Mouse (Mus musculus) thymus, postnatal 10 days (tissue): Measurements from ENCODE around the gene Rtraf.
"Not testable (repeated sequence)": the region's sequence is repeated elsewhere in the genome, so short reads cannot be mapped to it uniquely, and the experiment has no call there.

Source experiments
- DNase-seq, 2 experiments: peaks; one replicate each; pipeline ENCODE4 v3.0.0; 2021; ENCODE audit warnings: low spot score in 2 of 2

Rtraf gene

DNA sequence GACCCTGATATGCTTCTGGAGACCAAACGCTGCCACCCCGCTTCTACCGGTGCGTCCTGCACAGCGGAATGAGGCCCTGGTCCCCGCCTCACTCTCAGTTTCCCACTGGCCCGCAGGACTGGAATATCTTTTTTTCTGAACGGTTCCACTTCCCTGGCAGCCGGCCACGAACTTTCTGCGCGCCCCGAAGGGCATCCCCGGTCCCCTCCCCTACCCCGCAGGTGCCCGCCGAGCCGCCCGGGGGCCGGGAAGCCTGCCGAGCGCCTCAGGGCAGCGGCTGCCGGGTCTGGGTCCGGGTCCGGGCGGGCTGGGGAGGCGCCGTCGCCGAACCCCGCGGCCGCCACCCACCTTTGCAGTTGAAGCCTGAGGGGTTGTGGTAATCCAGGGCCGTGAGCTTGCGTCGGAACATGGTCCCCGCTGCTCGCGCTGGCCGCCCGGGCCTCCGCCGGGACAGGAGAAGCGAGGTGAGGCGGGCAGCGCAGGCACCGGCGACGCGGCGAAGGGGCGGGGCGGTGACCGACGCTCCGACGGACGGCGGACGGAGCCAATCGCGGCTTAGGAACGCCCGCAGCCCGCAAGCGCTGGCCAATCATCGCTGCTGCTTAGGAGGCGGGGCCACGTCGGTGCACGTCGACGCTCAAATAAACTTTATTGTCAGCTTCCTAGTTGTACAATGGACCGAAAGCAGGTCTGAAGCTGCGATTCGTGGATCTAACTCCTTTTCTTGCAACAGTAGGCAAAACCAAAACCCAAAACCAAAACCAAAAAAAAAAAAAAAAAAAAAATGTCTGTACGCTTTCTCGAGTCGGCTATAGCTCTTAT is at the start of gene Rtraf:
Gene Rtraf, minus strand, starts transcription at position 504 of the 822 bp plus-strand sequence.
- DNase-seq: peak; percentile 85 to 93

DNA sequence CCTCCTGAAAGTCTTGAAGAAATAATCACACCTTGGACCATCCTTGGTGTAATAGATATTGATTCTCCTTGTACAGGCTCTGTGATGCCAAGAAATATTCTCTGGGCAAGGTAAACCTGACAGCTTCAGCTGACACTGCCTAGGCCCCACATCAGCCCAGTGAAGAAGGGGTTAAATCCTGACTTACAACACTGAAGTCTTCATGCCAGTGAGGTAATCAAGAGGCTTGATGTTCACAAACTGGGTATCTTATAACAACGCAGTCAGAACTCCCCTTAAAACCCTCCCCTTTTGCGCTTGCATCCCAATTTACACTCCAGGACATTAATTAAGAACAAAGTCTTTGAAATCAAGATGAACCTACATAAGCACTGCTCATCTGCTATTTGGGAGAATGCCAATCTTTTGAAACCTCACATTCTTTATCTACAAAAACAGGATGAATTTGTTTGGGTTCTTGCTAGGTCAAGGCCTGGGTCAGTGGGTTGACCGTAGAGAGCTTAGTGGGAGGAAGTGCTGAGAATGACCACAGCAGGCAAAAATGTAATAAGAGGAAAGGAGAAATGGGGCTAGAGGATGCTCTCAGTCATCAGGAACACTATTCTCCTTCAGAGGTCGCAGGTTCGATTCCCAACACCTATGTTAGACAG is 43.8 kb upstream of the Rtraf start:
- no peak for DNase-seq

DNA sequence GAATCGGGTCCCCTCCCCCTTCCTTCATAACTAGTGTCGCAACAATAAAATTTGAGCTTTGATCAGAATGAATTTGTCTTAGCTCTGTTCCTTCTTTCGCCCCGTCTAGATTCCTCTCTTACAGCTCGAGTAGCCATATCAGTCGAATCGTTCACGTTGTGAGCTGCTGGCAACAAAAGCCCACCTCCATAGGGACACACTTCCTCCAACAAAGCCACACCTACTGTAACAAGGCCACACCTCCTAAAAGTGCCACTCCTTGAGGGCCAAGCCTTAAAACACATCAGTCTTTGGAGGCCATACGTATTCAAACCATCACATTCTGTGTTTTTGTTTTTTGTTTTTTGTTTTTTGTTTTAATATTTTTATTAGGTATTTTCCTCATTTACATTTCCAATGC is 41.5 kb upstream of the Rtraf start:
- DNase-seq: not testable (repeated sequence)

DNA sequence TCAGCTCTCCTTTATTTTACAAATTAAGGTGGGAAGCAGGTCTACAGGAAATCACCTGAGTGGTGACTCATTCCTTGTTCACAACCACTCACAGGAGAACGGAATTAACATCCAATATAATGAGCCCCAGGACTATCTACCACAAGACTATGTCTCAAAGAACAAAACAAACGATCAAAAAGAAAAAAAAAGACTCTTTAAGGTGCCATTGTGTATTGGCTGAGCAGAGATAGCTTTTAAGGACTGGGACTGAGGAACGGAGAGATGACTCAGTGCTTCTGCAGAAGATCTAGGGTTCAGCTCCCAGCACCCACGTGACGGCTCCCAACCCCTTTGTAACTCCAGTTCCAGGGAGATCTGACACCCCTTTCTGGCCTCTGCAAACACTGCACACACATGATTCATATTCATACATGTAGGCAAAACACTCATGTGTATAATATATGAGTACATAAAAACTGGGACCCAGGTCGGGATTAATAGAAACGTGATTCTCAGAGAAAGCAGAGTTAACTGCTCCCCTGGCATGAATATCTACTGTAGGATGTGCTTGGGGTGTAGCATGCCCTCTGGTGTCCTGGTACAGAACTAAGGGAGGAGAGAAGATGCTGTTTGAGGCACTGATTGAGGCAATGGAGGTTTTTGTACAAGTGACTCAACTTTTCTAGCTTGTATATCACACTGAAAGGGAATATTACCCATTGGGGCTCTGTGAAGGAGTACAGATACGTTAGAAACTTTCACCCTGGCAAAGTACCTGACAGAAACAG is 37.9 kb upstream of the Rtraf start:
- DNase-seq: no peak

DNA sequence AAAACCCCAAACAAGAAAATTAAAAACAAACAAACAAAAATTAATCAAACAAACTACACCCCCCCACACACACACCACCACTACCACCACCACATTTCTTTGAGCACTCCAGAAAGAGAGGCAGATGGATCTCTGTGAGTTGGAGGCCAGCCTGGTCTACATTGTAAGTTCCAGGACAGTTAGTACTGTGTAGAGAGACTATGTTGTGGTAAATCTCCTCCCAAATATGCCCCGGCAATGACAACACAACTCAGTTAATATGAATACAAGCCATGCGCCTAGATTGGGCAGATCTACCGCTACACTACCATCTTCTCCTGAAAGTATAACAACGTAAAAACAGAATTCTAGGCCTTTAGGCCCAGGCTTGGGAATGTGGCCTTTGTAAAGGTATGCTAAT is 36.7 kb upstream of the Rtraf start:
- no peak for DNase-seq

DNA sequence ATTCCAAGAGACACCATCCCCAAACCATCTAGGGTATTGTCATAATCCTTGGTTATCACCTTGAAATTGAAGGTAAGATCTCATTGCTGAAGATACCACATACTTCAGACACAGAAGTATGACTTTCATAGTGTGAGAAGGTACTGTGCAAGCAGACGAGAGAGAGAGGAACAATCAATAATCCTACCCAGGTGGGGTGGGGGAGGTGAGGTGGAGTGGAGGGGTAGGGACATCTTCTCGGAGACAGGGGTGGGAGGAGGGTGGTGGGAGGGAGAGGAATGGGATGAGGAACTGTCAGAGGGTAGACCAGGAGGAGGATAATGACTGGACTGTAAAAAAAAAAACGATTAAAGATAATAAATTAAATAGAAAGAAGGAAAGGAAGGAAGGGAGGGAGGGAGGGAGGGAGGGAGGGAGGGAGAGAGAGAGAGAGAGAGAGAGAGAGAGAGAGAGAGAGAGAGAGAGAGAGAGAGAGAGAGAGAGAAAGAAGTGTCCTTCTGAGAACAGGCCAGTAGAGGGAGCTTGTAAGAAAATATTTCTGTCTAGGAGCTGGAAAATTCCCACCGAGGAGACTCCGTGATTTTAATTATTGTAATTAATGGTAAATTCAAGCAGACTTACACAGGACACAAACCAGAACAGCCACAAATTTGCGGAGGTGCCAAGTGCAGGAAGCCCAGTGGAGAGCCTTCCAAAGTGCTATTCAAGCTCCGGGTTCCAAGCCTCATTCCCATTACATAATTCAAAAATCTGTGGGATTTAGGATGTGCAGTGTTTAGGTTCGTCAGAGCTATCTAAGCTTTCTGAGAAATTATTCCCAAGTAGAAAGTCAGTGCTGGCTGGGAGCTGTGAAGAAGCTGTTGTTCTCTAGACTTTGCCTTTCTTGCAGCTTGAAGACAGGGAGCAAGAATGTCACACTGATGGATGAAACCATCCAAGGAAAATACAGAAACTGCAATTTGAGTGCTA is 35.5 kb upstream of the Rtraf start:
- DNase-seq: no peak

DNA sequence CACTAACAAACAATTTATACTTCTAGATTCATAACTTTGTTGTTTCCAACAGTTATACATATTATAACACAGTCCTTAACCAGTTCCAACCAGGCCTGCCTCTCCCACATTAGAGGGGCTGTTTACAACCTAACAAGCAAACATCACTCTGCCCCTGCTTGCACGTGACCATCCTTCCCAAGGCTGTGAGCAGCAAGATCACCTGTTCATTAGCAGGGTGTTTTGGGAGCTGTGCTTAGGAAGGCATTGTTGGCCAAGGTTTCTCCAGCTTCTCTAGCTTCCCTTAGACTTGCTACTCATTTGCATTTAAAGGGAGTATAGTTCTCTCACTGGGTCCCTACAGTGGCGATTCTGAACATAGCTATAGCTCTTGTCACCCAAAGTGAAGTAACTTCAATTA is 34.7 kb upstream of the Rtraf start:
- no peak for DNase-seq

DNA sequence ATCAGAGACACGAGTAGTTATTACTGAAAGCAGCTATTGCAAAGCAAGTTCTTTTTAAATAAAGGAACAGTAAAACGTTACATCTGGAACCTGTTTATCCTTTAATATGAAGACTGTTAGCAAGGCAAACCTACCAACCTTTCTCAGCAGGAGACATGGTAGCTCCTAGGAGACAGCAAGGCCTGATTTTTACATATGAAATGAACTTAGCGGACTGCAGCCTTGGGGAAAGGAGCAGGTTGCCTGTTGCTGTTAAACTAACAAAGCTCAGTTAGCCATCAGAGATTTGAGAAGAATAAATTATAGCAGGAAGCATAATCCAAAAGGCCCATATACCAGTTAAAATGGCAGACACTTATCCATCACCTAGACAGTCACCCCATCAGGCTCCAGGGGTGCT is 29.8 kb upstream of the Rtraf start:
- no peak for DNase-seq

DNA sequence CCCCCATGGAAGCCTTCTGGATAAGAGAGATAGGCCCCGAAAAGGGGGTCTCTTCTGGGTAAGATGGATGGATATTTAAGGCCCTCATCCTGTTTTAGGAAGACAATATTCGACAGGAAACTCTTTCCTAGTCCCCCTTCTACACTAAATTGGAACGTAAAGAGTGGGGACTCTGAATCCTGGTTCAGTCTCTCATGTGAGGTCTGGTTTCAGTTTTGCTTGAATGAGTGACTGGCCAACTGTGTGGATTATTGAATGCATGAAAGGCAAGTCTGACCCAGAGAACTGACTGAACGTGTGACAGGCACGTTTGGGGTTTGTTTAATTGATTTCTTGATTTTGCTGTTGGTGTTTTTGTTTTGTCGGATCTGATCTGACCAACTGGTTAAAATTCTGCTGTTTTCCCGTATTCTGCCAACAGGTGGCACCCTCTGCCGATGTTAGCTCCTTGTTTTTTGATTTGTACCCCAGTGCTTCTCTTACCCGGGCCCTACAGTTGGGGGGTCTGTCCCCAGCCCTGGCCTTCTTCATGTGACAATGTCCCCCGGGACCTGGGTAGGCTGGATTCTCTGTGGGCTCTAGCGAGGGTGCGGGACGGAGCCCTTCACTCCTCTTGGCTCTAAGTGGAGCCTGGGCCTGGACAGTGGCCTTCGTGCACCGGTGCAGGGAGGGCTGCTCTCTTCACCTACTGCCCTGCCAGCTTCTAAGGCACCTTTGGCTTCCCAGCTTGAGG is 16.1 kb upstream of the Rtraf start:
- peak; percentile 22 to 72 for DNase-seq

DNA sequence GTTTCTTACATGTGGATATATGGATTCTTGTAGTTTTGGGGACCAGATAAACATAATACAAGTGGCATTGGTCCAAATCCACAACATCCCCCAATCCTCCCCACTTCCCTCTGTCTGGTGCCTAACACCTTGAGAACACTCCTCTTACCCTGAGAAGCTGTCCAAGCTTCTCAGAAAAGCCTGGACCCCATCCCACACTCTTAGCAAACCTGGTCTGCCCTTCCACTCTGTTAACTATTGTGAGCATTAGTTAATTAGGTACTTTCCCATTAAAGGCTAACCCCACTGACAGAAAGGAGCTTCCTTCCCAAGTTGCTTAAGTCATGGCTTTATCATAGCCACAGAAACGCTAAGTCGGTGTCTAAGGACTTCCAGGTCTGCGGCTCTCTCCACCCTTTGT is 12.7 kb upstream of the Rtraf start:
- DNase-seq: no peak

DNA sequence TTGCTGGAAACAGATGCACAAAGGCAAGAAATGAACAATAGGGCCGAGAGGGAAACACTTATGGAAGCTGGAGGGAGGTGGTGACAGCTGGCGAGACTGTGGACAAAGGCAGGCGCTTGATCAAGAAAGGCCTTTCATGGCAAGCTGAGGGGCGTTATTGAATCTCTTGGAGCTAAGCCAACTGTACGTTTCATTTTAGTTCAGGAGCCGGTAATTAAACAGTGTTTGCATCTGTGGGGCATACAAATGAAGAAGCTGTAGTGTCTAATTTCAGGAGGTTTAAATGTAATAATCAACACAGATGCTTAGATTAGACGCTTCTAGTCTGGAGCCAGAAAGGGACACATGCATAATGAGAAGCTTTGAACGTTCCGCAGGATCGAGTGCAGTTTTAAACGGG is 1.9 kb upstream of the Rtraf start:
- no peak for DNase-seq

DNA sequence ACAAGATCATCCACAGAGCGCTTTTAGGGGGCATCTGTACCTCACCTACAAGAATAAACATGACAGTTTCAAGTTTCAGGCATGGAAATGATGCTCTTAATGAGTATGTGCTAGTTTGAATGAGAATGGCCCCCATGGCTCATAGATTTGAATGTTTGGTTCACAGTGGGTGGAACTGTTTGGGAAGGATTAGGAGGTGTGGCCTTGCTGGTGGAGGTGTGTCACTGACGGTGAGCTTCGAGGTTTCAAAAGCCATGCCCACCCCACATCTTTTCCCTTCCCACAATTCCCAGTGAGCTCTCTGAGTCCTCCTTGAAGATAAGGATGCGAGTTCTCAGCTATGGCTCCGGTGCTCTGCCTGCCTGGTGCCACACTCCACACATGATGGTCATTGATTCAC is 1.9 kb downstream of the Rtraf start:
- DNase-seq: no peak

DNA sequence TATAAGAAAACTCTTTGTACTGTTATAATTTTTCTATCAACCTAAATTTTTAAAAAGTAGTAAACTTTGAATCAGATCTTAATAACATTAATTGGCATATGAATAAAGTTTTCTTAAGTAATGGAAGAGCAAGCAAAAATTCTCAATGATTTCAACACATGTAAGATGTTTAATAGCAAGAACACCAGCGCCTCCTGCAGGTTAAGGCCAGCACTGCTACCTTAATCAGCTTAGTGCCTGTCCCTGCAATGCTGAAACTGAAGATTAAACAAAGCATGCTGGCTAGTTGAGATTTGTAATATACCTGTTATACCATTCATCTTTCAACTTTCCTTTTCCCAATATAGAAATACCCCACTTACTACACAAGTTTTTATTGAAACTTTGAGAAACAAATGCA is 5.7 kb downstream of the Rtraf start:
- peak; percentile 53 to 72 for DNase-seq

DNA sequence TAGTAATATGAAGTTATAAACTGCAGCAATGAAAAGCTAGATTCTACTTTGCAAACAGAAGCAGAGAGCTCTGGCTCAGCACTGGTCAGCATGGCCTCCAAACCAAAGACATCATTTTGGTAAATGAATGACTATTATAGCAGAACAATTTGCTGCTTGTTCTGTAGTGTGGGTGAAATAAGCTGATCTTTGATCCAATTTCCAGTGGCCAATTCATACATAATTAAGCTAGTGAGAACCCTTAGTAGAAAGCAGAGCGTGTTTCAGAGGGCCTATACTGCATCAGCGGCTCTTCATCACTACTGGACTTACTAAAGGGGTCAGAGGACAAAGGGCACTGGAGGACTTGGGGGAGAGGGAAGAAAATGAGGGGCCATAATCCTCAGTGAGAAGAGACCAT is 10.6 kb downstream of the Rtraf start:
- DNase-seq: no peak

DNA sequence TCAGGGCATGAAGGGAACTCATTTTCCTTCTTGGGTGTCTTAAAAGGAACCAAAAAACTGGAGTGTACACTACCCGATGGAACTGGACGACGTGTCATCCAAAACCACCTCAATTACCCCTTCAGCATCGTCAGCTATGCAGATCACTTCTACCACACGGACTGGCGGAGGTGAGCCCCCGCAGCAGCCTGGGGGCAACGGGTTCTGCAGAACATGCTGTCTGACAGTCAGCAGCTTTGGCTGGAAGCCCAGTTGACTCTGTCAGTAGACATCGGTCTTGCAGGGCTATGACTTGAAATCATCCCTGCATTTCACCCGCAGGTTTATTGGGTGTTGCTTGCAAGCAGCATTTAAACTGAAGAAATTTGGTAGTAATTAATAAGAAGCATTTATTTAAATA is 13.7 kb downstream of the Rtraf start:
- DNase-seq: no peak

DNA sequence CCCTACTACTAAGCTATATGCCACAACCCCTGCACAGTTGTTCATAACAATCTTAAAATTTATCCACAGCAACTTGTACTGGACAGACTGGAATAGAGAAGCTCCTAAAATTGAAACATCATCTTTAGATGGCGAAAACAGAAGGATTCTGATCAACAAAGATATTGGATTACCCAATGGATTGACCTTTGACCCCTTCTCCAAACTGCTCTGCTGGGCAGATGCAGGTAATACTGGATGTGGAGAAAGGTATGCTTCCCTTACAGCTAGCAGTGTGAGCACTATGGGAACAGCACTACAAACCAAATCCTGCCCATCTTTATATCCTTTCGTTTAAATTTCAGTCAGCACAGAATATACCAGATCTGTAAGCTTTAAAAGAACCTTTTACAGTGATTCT is 15.8 kb downstream of the Rtraf start:
- no peak for DNase-seq

DNA sequence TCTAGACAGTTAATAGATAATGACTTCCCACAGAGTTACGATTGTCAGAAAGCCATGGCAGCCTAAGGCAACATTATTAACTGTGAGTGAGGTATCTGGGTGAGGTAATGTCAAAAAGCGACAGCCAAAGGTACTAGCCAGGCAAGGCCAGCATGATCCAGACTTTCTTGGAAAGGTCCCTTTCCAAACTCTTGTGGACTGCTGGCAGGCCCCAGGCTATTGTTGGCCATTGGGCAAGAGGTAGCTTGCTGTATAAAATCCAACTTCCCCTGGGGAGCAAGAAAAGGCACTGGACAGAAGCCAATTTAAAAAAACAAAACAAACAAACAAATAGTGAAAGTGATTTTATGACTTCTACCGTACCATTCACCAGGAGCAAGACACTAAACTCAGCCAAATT is 16.3 kb downstream of the Rtraf start:
- no peak for DNase-seq

DNA sequence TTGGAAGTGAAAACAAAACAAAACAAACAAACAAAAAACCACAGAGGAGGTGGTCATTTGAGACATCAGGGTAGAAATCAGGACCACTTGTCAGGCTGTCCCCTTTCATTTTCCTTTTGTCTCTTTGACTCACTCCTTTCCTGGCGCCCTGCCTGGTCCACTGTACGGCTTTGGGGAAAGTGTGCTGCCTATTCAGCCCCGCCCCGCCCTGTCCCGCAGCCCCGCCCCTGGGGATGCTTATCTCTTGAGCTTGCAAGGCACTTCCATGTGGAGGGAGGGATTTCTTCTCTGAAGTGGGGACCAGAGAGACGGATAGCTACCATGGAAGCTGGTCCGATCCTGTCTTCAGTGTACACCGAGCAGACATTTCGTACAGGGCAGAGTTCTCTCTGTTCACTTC is 20.0 kb downstream of the Rtraf start:
- no peak for DNase-seq

DNA sequence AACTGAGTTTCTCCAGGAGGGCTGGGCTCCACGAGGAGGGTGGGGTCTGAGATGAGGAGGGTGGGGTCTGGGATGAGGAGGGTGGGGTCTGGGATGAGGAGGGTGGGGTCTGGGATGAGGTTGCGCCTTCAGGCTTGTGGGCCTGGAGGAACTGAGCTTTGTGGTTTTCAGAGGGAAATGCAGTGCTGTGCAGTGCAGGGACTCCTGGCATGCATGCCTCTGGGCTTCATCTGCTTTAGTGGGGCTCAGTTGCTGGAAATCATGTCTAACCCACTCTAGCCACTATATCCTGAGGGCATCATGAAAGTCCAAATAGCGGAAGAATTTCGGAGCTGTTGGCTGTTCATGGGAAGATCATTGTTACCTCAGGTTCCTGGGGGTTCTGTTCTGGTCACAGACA is 20.4 kb downstream of the Rtraf start:
- no peak for DNase-seq

DNA sequence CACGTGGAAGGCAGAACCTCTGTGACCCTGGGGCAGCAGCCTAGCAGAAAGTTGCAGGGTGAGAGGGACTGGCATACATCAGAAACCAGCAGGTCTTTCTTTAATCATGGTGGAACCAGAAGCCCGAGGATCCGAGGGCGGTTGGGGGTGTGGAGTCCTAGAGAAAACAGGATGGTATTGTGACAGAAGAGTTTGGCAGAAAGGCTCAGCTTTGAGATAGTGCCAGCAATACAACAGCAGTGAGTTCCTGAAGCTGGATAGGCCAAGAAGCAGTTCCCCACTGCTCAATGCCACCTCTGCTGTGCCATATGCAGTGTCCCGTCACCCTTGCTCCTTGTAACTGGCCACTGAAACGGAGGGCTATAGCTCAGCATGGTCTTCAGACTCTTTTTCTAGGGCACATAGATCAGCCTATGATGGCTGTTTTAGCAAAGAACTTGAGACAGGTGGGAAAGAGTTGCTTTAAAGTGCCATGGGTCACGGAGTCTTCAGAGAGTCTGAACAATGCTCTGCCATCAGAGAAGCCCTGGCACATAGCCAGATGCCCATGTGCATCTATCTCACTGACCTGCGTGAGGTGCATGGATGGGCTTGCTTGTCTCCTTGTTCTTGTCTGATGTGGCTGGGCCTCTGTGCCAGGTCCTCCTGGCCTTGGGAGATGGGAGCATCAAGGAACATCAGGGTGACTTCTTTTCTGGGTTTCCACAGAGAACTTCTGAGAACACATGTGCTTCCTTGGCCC is 22.0 kb downstream of the Rtraf start:
- DNase-seq: no peak
